In the genomic region with DNA sequence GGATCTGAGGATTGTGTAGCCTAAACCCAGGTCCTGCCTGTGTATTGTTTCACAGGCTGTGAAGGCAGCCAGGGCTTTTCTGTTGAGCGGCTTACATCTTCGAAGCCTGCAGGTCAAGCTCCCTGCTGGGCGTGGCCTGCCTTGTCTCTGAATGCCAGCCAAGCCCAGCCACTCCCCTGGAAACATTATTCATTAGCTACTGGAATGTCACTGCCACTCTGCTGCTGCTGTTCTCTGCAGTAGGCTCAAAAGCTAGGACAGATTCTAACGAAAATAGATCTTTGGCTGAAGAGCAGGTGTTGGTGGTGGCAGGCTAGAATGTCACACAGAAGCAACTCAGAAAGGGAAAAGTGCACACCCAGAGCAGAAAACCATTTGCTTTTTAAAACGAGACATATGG, we compare ENCODE assay signal across 8 mouse cellular contexts.
DNase-seq lines count a peak whose midpoint lies in the region; ATAC-seq and TF ChIP-seq lines count a peak whose summit lies in the region.

No protein-coding gene starts in this region.

- ATAC-seq in intestine, postnatal 0 days = peak; percentile 60; the same call in 1 of the 2 replicates
- peak; percentile 65 for ATAC-seq in lung, postnatal 0 days
- ATAC-seq in activated CD4-positive, CD25-positive, alpha-beta regulatory T cell, adult 4 months = no peak

- H3K4me2 ChIP-seq in intestine, postnatal 0 days (replicated peaks; ENCODE audit: low read depth) = no peak overlapping the region; the same call in 1 of the 2 replicates
- H3K4me2 ChIP-seq in lung, postnatal 0 days (replicated peaks; ENCODE audit: low read depth, low read length) = no peak overlapping the region

- H3K36me3 ChIP-seq in heart, embryonic 10.5 days = no peaks in the 10 kb centered on the region
- H3K36me3 ChIP-seq in intestine, postnatal 0 days (ENCODE audit: control insufficient read depth, insufficient read depth) = no peaks in the 10 kb centered on the region
- no peaks in the 10 kb centered on the region for H3K36me3 ChIP-seq in lung, postnatal 0 days (ENCODE audit: insufficient read depth, low read length)

- TF ChIP-seq CTCF in intestine, postnatal 0 days (IDR thresholded peaks at IDR 0.05; ENCODE audit: low read depth) = no peak
- no peak for TF ChIP-seq CTCF in lung, postnatal 0 days (IDR thresholded peaks at IDR 0.05)

- no peaks in the 10 kb centered on the region for H3K9me3 ChIP-seq in heart, embryonic 10.5 days
- H3K9me3 ChIP-seq in intestine, postnatal 0 days (ENCODE audit: control insufficient read depth) = no peaks in the 10 kb centered on the region
- no peaks in the 10 kb centered on the region for H3K9me3 ChIP-seq in lung, postnatal 0 days (ENCODE audit: low read length)

- H3K27me3 ChIP-seq in heart, embryonic 10.5 days (ENCODE audit: insufficient read depth, poor library complexity, severe bottlenecking) = no peaks in the 10 kb centered on the region
- H3K27me3 ChIP-seq in intestine, postnatal 0 days (replicated peaks; ENCODE audit: control insufficient read depth, insufficient read depth, low read length) = no peaks in the 10 kb centered on the region
- no peaks in the 10 kb centered on the region for H3K27me3 ChIP-seq in lung, postnatal 0 days (replicated peaks; ENCODE audit: insufficient read depth, low read length)

- no peak for TF ChIP-seq EP300 in lung, postnatal 0 days (IDR thresholded peaks at IDR 0.05)

- DNase-seq in heart, adult 18-20 months = peak; percentile 56 to 60
- DNase-seq in heart, embryonic 10.5 days (ENCODE audit: low spot score) = no peak
- peak; percentile 51 for DNase-seq in adrenal gland, adult 8-10 months
- DNase-seq in gastrocnemius, adult 8-10 months (ENCODE audit: low spot score in 2 of 2) = peak; percentile 10 to 16
- DNase-seq in lung, postnatal 0 days (ENCODE audit: low spot score) = peak; percentile 77
- no peak for DNase-seq in thymus, postnatal 14 days

- no peak overlapping the region for H3K4me3 ChIP-seq in heart, embryonic 10.5 days
- H3K4me3 ChIP-seq in intestine, postnatal 0 days (ENCODE audit: low read depth, low read length) = no peak overlapping the region
- no peak overlapping the region for H3K4me3 ChIP-seq in lung, postnatal 0 days (ENCODE audit: low read depth, low read length)

- peaks cover 16% of the 10 kb centered on the region for H3K4me1 ChIP-seq in heart, embryonic 10.5 days
- H3K4me1 ChIP-seq in intestine, postnatal 0 days (replicated peaks; ENCODE audit: control insufficient read depth, insufficient read depth, low read length) = no peaks in the 10 kb centered on the region
- no peaks in the 10 kb centered on the region for H3K4me1 ChIP-seq in lung, postnatal 0 days (ENCODE audit: insufficient read depth, low read depth, low read length)

- no peak overlapping the region for H3K27ac ChIP-seq in heart, embryonic 10.5 days
- H3K27ac ChIP-seq in intestine, postnatal 0 days (ENCODE audit: low read depth, low read length) = no peak overlapping the region
- H3K27ac ChIP-seq in lung, postnatal 0 days (ENCODE audit: low read length) = no peak overlapping the region

- WGBS in heart, embryonic 10.5 days = 14% methylated on average over 5 of the region's 5 CpGs
- 12% methylated on average over 5 of the region's 5 CpGs for WGBS in intestine, postnatal 0 days
- 19% methylated on average over 5 of the region's 5 CpGs for WGBS in lung, postnatal 0 days

- no peak overlapping the region for H3K9ac ChIP-seq in intestine, postnatal 0 days (ENCODE audit: low read depth, low read length)
- H3K9ac ChIP-seq in lung, postnatal 0 days (replicated peaks; ENCODE audit: low read depth) = no peak overlapping the region

Comparison
In these comparisons a context has a peak if more than half of its experiments do, and no peak if none do; other contexts are left out.
1. DNase-seq: peak in heart, adult 18-20 months (2 of 2), adrenal gland, adult 8-10 months (single experiment), gastrocnemius, adult 8-10 months (2 of 2) and lung, postnatal 0 days (single experiment); none in heart, embryonic 10.5 days (single experiment) and thymus, postnatal 14 days (single experiment).